Mouse (Mus musculus) erythroblast, embryonic 14.5 days (primary cell): ENCODE measurements at regions not wholly inside any gene's neighbourhood (a gene's known extent, or its start where the extent isn't known, plus 50 kb on each side); places are given as distances from the start of the nearest gene placed in this dataset.

ENCODE experiments used
- GATA1 ChIP-seq: IDR thresholded peaks from 2 replicates; pipeline ENCODE4 v1.6.1; 2012; ENCODE audit warnings: low read length, inconsistent platforms, mixed read lengths
- TAL1 ChIP-seq: IDR thresholded peaks from 3 replicates; pipeline ENCODE4 v1.6.1; 2012; ENCODE audit warnings: low read length, inconsistent platforms, mixed read lengths

- TF ChIP-seq GATA1 (no peak), TAL1 (no peak)
These were observed 243.5 kb downstream of the Bcl11b start for GRCm38 (mm10) chr12:107759911-107760310.
